Mouse (Mus musculus) limb, embryonic 14.5 days (tissue): ENCODE data around the gene Pakap. TPM values are rescaled to one million over a fixed set of nuclear protein-coding genes. Genes with fewer than 3 reads are reported as not detected.

Source experiments
- ATAC-seq: fragments of 200-750 bp; cut with Nextera tagmentation; 2 replicates; pipeline ENCODE4 v1.8.0; 2017; ENCODE audit warnings: low read depth, moderate number of reproducible peaks, moderate TSS enrichment; ENCODE audit not compliant: low FRiP score
- DNase-seq: peaks from one replicate; pipeline ENCODE4 v3.0.0-alpha.2; 2015; ENCODE audit warnings: low spot score
- H3K27ac ChIP-seq: fragments of 300-500 bp; sonication (generic); replicated peaks from 2 replicates; pipeline ENCODE4 v1.5.1; 2014; ENCODE audit warnings: low read depth, mild to moderate bottlenecking, low read length, moderate library complexity, mixed read lengths
- H3K27me3 ChIP-seq: fragments of 300-500 bp; sonication (generic); 2 replicates; pipeline ENCODE4 v1.6.1; 2014; ENCODE audit warnings: low read length, mixed read lengths; ENCODE audit not compliant: control insufficient read depth, insufficient read depth
- H3K36me3 ChIP-seq: fragments of 300-500 bp; sonication (generic); 2 replicates; pipeline ENCODE4 v1.6.1; 2014; ENCODE audit warnings: mild to moderate bottlenecking, low read length, moderate library complexity, mixed read lengths; ENCODE audit not compliant: control insufficient read depth, insufficient read depth
- H3K4me1 ChIP-seq: fragments of 300-500 bp; sonication (generic); 2 replicates; pipeline ENCODE4 v1.6.1; 2014; ENCODE audit warnings: antibody characterized with exemption, low read length, mixed read lengths; ENCODE audit not compliant: control insufficient read depth, insufficient read depth
- H3K4me2 ChIP-seq: fragments of 300-500 bp; sonication (generic); replicated peaks from 2 replicates; pipeline ENCODE4 v1.6.1; 2014; ENCODE audit warnings: low read depth, mild to moderate bottlenecking, low read length, moderate library complexity; ENCODE audit not compliant: severe bottlenecking
- H3K4me3 ChIP-seq: fragments of 300-500 bp; sonication (generic); replicated peaks from 2 replicates; pipeline ENCODE4 v1.5.1; 2014; ENCODE audit warnings: low read length
- H3K9ac ChIP-seq: fragments of 300-500 bp; sonication (generic); 2 replicates; pipeline ENCODE4 v1.6.1; 2014; ENCODE audit warnings: mild to moderate bottlenecking, low read depth, low read length, moderate library complexity; ENCODE audit not compliant: severe bottlenecking
- H3K9me3 ChIP-seq: fragments of 300-500 bp; sonication (generic); 2 replicates; pipeline ENCODE4 v1.6.1; 2016; ENCODE audit warnings: low read length; ENCODE audit not compliant: control insufficient read depth
- POLR2A ChIP-seq: fragments of 200-500 bp; IDR thresholded peaks from 2 replicates; pipeline ENCODE4 v1.8.0; 2012; ENCODE audit warnings: inconsistent platforms, mild to moderate bottlenecking, moderate library complexity, borderline replicate concordance; ENCODE audit not compliant: insufficient read depth, insufficient read length; ENCODE audit errors: extremely low read depth
- WGBS: fragments of 180-500 bp; shearing (Covaris S2); extraction: QIAGEN DNeasy Blood & Tissue Kit; methylation state at CpG from one replicate; pipeline ENCODE4 v1.1.7; 2014; 5-methylcytosine and 5-hydroxymethylcytosine counted together
- polyA plus RNA-seq, 2 experiments: library from polyadenylated mRNA; depleted of rRNA in 1 of 2; stranded (reverse) in 1 of 2; unstranded in 1 of 2; fragments of >200 nt; fragmentation: Nextera tagmentation in 1 of 2; extraction: Ambion mirVana in 1 of 2; gene quantifications; 2 replicates each; pipeline versions ENCODE4 v1.2.1 to v1.2.3; 2012 to 2014

Gene Pakap
- polyA plus RNA-seq, 2 experiments = 6.4 to 26.9 TPM

- no peak for ATAC-seq
- H3K4me2 ChIP-seq = no peak overlapping the region
- H3K4me3 ChIP-seq = no peak overlapping the region
- no peaks in the 10 kb centered on the region for H3K4me1 ChIP-seq
- 82% methylated on average over 3 of the region's 3 CpGs for WGBS
- no peak overlapping the region for H3K27ac ChIP-seq
- DNase-seq = no peak
- no peak overlapping the region for H3K9ac ChIP-seq
- TF ChIP-seq POLR2A = no peak
- no peaks in the 10 kb centered on the region for H3K9me3 ChIP-seq
- H3K36me3 ChIP-seq = no peaks in the 10 kb centered on the region
- H3K27me3 ChIP-seq = no peaks in the 10 kb centered on the region
These were observed 234.4 kb downstream of the Pakap start for GRCm38 (mm10) chr4:57802411-57802810.

GRCm38 (mm10) chr4:57804902-57805301 is 236.9 kb downstream of the Pakap start:
- DNase-seq (no peak), ATAC-seq (no peak)
- no peak for TF ChIP-seq POLR2A
- H3K4me2 ChIP-seq = no peak overlapping the region
- H3K4me1 ChIP-seq = no peaks in the 10 kb centered on the region
- no peaks in the 10 kb centered on the region for H3K9me3 ChIP-seq
- no peaks in the 10 kb centered on the region for H3K27me3 ChIP-seq
- WGBS = 79% methylated on average over 6 of the region's 6 CpGs
- no peaks in the 10 kb centered on the region for H3K36me3 ChIP-seq
- no peak overlapping the region for H3K27ac ChIP-seq
- H3K9ac ChIP-seq = no peak overlapping the region
- no peak overlapping the region for H3K4me3 ChIP-seq

- no peak for DNase-seq
- Histone ChIP-seq H3K27ac (no peak overlapping the region), H3K9me3 (no peaks in the 10 kb centered on the region), H3K27me3 (no peaks in the 10 kb centered on the region), H3K4me2 (no peak overlapping the region), H3K36me3 (no peaks in the 10 kb centered on the region), H3K4me3 (no peak overlapping the region), H3K9ac (no peak overlapping the region), H3K4me1 (0 out of 2 replicates have a peak, but pooled peaks cover 3% of the 10 kb centered on the region)
- no peak for ATAC-seq
- no peak for TF ChIP-seq POLR2A
- WGBS = 84% methylated on average over 4 of the region's 4 CpGs
These were observed 241.5 kb downstream of the Pakap start for GRCm38 (mm10) chr4:57809449-57809848.

- 0 out of 2 replicates have a peak, but pooled peaks cover 3% of the 10 kb centered on the region for H3K4me1 ChIP-seq
- H3K36me3 ChIP-seq = no peaks in the 10 kb centered on the region
- TF ChIP-seq POLR2A = no peak
- H3K9me3 ChIP-seq = no peaks in the 10 kb centered on the region
- H3K9ac ChIP-seq = no peak overlapping the region
- 84% methylated on average over 1 of the region's 1 CpGs for WGBS
- H3K4me2 ChIP-seq = no peak overlapping the region
- DNase-seq (no peak), ATAC-seq (no peak)
- H3K4me3 ChIP-seq = no peak overlapping the region
- no peak overlapping the region for H3K27ac ChIP-seq
- no peaks in the 10 kb centered on the region for H3K27me3 ChIP-seq
These were observed 244.1 kb downstream of the Pakap start for GRCm38 (mm10) chr4:57812075-57812474.

- Histone ChIP-seq H3K4me2 (no peak overlapping the region), H3K4me3 (no peak overlapping the region), H3K36me3 (no peaks in the 10 kb centered on the region), H3K4me1 (0 out of 2 replicates have a peak, but pooled peaks cover 3% of the 10 kb centered on the region), H3K27me3 (no peaks in the 10 kb centered on the region), H3K9ac (no peak overlapping the region), H3K9me3 (no peaks in the 10 kb centered on the region), H3K27ac (peak overlapping the region; percentile 63; the same call in 1 of the 2 replicates)
- DNase-seq = peak; percentile 19
- ATAC-seq = peak; percentile 30; the same call in 1 of the 2 replicates
- no peak for TF ChIP-seq POLR2A
- WGBS = 33% methylated on average over 7 of the region's 7 CpGs
These were observed 245.1 kb downstream of the Pakap start for GRCm38 (mm10) chr4:57812916-57813575.
